Mouse (Mus musculus) frontal cortex, postnatal 25 days (tissue): Measurements from ENCODE around the gene Rps8.
"Not testable (repeated sequence)": the region's sequence is repeated elsewhere in the genome, so short reads cannot be mapped to it uniquely, and the experiment has no call there.

ENCODE experiments used
- DNase-seq, 2 experiments: peaks; one replicate each; pipeline ENCODE4 v3.0.0; 2022; ENCODE audit warnings: low spot score in 2 of 2

Gene Rps8

GRCm38 (mm10) chr4:117155792-117156355 lies at the start of gene Rps8:
TSS of gene Rps8 (minus strand) at chr4:117156243.
- peak; percentile 67 to 72 for DNase-seq

GRCm38 (mm10) chr4:117202992-117203354 lies 46.9 kb upstream of the Rps8 start:
- no peak for DNase-seq

DNA sequence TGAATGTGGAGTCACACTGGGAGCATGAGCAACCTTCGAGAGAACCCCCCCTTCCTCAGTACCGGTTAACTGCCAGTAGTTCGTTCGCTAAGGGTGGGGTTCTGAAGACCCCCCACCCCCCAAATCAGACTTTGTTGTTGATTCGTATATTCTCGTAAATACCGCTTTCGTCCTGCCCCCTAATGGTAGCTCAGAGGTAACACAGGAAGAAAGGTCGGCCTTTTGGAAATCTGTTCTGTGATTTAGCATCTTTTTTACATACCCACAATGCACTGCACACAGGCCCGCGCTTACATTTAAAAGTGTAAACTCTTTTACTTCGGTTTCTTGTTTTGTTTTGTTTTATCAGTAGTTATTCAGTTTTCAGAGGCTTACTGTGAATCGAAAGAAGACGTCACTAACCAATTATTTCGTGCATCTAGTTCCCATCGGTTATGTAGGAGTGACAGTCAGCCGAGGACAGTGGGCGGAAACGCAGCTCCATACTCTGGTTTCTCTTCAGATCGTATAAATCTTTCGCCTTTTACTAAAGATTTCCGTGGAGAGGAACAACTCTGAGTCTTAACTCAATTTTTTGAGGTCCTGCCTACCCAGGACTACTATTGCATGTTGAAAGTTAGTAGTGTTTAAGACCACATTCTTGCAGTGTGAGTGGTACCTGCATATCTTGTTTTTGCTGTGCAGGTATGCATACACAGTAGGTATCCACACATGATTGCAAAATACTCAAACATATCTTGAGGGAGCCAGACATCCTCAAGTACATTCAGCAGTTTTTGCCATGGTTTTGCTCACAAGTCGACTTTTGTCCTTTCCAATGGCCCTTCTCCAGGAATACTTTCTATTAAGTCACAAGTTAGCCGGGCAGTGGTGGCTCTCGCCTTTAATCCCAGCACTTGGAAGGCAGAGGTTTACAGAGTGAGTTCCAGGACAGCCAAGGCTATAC lies 46.3 kb upstream of the Rps8 start:
- no peak for DNase-seq

DNA sequence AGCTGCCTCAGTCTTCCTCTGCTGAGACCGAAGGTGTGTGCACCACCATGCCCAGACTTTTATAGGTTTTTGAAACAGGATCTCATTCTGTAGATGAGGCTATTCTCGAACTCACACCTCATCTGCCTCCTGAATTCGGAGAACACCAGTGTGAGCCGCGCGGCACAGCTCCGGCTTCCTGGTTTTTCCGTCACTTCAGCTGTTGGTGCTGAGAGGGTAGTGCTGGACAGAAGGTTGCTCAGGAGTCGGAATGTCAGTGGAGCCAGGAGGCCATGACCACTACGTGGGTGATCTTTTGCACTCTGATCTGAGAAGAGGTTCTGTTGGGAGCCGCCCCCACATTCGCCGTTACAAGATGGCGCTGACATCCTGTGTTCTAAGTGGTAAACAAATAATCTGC lies 35.8 kb upstream of the Rps8 start:
- DNase-seq: no peak

DNA sequence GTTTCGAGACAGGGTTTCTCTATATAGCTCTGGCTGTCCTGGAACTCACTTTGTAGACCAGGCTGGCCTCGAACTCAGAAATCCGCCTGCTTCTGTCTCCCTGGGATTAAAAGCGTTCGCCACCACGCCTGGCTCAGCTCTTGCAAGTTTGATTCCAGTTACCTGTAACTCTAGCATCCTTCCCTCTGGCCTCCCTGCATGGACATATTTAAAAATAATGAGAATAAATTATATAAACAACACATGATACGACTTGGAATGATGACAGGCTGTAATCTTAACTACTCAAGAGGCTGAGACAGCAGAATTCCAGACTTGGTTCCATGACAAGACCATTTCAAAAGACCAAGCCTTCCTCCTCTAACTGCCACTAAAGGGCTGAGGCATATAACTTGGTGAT lies 34.6 kb upstream of the Rps8 start:
- no peak for DNase-seq

GRCm38 (mm10) chr4:117189856-117190543 lies 34.0 kb upstream of the Rps8 start:
- no peak for DNase-seq

- peak; percentile 71 to 75 for DNase-seq
Measured at GRCm38 (mm10) chr4:117189382-117189855, 33.4 kb upstream of the Rps8 start.

DNA sequence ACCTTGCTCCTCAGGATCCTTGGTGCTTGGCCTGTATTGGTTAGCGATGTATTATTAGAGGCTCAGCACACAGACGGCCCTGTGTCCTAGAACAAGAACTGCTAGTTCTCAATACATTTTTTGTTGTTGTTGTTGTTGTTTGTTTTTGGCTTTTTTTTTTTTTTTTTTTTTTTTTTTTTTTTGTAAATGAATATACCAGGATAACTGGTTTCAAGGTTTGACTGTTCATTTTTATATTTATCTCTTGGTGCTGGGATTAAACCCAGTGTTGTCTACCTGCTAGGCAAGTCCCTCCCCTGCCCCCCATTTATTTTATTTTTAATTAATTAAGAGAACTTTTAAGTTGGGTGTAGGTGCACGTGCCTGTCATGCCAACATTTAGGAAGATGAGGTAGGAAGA lies 32.9 kb upstream of the Rps8 start:
- no peak for DNase-seq

GRCm38 (mm10) chr4:117182759-117183096 lies 26.7 kb upstream of the Rps8 start:
- not testable (repeated sequence) for DNase-seq

- peak; percentile 84 to 89 for DNase-seq
Measured at GRCm38 (mm10) chr4:117181863-117182758, 26.1 kb upstream of the Rps8 start, which contains the start of gene Kif2c. TSS of gene Kif2c (minus strand) at chr4:117182639.

DNA sequence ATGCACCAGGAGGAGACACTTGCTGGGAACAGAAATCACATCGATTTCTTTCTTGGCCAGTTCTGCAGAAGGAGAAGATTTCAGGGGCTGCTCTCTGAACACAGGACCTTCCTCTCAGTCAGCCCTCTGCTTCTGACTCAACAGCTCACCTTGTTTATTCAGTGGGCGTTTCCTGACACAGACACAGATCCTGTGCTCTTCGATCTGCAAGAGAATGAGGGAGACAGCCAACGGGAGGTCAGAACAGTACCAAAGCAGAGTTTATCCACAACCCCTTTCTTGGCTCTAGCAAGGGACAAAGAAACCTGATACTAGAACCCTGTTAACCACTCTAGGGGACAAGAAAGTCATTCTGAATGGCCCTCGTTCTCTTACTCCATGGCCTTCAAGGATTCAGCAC lies 13.9 kb upstream of the Rps8 start:
- DNase-seq: no peak

GRCm38 (mm10) chr4:117161183-117161582 lies 5.1 kb upstream of the Rps8 start:
- DNase-seq: no peak

- no peak for DNase-seq
Measured at GRCm38 (mm10) chr4:117159666-117160065, 3.6 kb upstream of the Rps8 start.

GRCm38 (mm10) chr4:117156372-117156771 lies 329 bp upstream of the Rps8 start:
- no peak for DNase-seq

- no peak for DNase-seq
Measured at GRCm38 (mm10) chr4:117155020-117155791, 837 bp downstream of the Rps8 start.

DNA sequence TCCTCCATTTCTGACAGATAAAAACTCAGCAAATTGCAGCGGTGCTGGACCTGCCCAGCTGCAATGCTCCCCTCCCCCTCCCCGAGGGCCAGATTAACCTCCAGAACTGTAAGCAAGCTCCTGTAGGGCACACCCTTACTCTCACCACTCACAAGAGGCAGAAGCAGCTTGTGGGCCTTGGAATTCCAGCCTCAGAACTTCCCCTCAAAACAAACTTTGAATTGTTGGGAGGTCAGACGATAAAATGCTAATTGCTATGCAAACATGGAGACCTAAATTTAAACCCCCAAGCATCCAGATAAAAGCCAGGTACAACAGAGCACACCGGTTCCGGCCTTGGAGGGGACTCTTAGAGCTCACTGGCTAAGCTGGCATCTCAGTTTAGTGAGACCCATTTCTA lies 3.3 kb downstream of the Rps8 start:
- DNase-seq: no peak

GRCm38 (mm10) chr4:117151416-117151815 lies 4.6 kb downstream of the Rps8 start:
- no peak for DNase-seq

DNA sequence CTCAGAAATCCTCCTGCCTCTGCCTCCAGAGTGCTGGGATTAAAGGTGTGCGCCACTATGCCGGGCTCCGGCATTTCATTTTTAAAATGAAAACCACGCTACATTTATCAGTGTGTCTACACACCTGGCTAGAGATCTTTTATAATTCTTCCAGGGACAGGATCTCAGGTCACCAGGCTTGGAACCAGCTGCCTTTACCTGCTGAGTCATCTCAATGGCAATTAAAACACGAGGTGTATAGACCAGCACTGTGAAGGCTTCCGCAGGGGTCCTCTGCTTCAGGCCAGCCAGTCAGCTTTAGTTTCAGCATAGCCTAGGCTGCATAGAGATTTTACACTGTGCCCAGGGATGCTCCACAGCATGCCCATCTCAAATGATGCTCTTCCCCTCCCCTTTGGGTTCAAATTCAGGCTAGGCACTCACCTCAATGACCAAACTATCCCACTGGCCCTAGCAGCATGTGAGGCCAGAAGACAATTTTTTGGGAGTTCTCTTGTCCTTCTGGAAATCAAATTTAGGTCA lies 5.8 kb downstream of the Rps8 start:
- no peak for DNase-seq

DNA sequence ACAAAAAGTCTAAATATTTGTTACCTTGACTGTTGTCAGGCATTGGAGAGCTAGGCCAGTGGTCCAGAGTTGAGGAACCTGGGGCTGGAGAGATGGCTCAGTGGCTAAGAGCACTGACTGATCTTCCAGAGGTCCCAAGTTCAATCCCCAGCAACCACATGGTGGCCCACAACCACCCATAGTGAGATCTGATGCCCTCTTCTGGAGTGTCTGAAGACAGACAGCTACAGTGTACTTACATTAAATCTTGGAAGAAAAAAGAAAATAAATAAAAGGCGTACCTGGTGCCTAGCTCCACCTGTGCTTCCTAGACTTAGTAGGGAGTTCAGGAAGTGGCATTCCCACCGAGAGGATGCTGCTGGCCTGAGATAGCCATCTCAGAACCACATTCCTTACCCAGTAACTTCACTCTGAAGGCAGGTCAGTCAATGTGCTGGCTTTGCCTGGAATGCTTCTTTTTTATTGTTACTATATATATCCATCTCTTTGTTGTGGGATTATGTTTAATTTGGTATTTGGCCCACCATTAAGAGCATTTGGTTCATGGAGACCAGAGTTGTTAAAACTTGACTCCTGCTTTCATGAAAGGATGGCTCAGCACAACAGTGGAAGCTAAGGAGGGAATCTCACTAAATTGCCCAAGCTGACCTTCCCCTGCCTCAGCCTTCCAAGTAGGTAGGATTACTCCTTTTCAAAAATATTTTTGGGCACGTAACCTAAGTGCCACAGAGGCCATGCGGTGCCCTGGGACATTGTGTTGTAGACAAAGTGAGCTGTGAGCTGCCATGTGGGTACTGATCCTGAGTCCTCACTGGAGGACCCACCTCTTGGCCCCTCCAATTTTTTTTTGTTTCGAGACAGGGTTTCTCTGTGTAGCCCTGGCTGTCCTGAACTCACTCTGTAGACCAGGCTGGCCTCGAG lies 6.5 kb downstream of the Rps8 start:
- DNase-seq: no peak
